Mouse (Mus musculus) heart, embryonic 11.5 days (tissue): ENCODE data around the gene Gfpt1. TPM values are rescaled to one million over a fixed set of nuclear protein-coding genes. Genes with fewer than 3 reads are reported as not detected.
A peak's percentile ranks its signal among the peaks of the same experiment; 100 is the strongest.
"Not testable (repeated sequence)": the region's sequence is repeated elsewhere in the genome, so short reads cannot be mapped to it uniquely, and the experiment has no call there.

Experiments
- ATAC-seq: fragments of 200-750 bp; cut with Nextera tagmentation; replicated peaks from 2 replicates; pipeline ENCODE4 v1.8.0; 2017; ENCODE audit warnings: moderate library complexity; ENCODE audit not compliant: insufficient number of reproducible peaks, low FRiP score, low TSS enrichment
- H3K27ac ChIP-seq: fragments of 300-500 bp; sonication (generic); 2 replicates; pipeline ENCODE4 v1.5.1; 2014; ENCODE audit warnings: mild to moderate bottlenecking, low read depth, low read length
- H3K27me3 ChIP-seq: fragments of 300-500 bp; sonication (generic); 2 replicates; pipeline ENCODE4 v1.6.1; 2014; ENCODE audit warnings: mild to moderate bottlenecking, low read length, mixed read lengths; ENCODE audit not compliant: control insufficient read depth, insufficient read depth
- H3K36me3 ChIP-seq: fragments of 300-500 bp; sonication (generic); 2 replicates; pipeline ENCODE4 v1.6.1; 2014; ENCODE audit warnings: mild to moderate bottlenecking, low read length, moderate library complexity, mixed read lengths; ENCODE audit not compliant: control insufficient read depth, insufficient read depth
- H3K4me1 ChIP-seq: fragments of 300-500 bp; sonication (generic); 2 replicates; pipeline ENCODE4 v1.6.1; 2014; ENCODE audit warnings: low read length; ENCODE audit not compliant: control insufficient read depth, insufficient read depth
- H3K4me2 ChIP-seq: fragments of 300-500 bp; sonication (generic); 2 replicates; pipeline ENCODE4 v1.6.1; 2014; ENCODE audit warnings: mild to moderate bottlenecking, moderate library complexity
- H3K4me3 ChIP-seq: fragments of 300-500 bp; sonication (generic); 2 replicates; pipeline ENCODE4 v1.5.1; 2014; ENCODE audit warnings: low read depth, low read length
- H3K9ac ChIP-seq: fragments of 300-500 bp; sonication (generic); 2 replicates; pipeline ENCODE4 v1.6.1; 2014; ENCODE audit warnings: mild to moderate bottlenecking, low read depth, low read length, moderate library complexity
- H3K9me3 ChIP-seq: fragments of 300-500 bp; sonication (generic); replicated peaks from 2 replicates; pipeline ENCODE4 v1.6.1; 2016; ENCODE audit warnings: low read length; ENCODE audit not compliant: control insufficient read depth
- WGBS: fragments of 180-500 bp; shearing (Covaris S2); extraction: QIAGEN DNeasy Blood & Tissue Kit; methylation state at CpG from one replicate; pipeline ENCODE4 v1.1.7; 2014; ENCODE audit not compliant: insufficient replicate concordance; 5-methylcytosine and 5-hydroxymethylcytosine counted together
- polyA plus RNA-seq: library from polyadenylated mRNA; unstranded; fragments of >200 nt; fragmentation: Nextera tagmentation; extraction: Ambion mirVana; gene quantifications from 2 replicates; pipeline ENCODE4 v1.2.1, GENCODE M21; 2014

Gfpt1 gene
- polyA plus RNA-seq, 1 experiment from 2014 or later: 14.7 TPM

GRCm38 (mm10) chr6:87008887-87009286 is 33.8 kb upstream of the Gfpt1 start, which contains the start of gene Nfu1:
Nfu1 (plus strand) TSS chr6:87009236.
- peak within 1 kb of the TSS; percentile 89 for H3K27ac ChIP-seq
- no peak for ATAC-seq
- peak within 1 kb of the TSS; percentile 95 for H3K4me3 ChIP-seq
- no peaks in the 10 kb centered on the region for H3K27me3 ChIP-seq
- H3K4me1 ChIP-seq: 0 out of 2 replicates have a peak, but pooled peaks cover 6% of the 10 kb centered on the region
- peak within 1 kb of the TSS; percentile 95 for H3K9ac ChIP-seq
- H3K4me2 ChIP-seq: peak within 1 kb of the TSS; percentile 70
- no peaks in the 10 kb centered on the region for H3K36me3 ChIP-seq
- no peaks in the 10 kb centered on the region for H3K9me3 ChIP-seq
- 74% methylated on average over 6 of the region's 6 CpGs for WGBS

GRCm38 (mm10) chr6:87009692-87010328 is 32.8 kb upstream of the Gfpt1 start:
- Histone ChIP-seq H3K4me3 (peak overlapping the region; percentile 95), H3K9me3 (no peaks in the 10 kb centered on the region), H3K9ac (peak overlapping the region; percentile 95), H3K27ac (peak overlapping the region; percentile 89), H3K4me2 (peak overlapping the region; percentile 70), H3K27me3 (no peaks in the 10 kb centered on the region), H3K4me1 (0 out of 2 replicates have a peak, but pooled peaks cover 6% of the 10 kb centered on the region), H3K36me3 (no peaks in the 10 kb centered on the region)
- WGBS: under 1% methylated on average over 36 of the region's 36 CpGs
- peak; percentile 92 for ATAC-seq

- no peaks in the 10 kb centered on the region for H3K27me3 ChIP-seq
- WGBS: 62% methylated on average over 4 of the region's 4 CpGs
- peaks cover 16% of the 10 kb centered on the region; the same call in 1 of the 2 replicates for H3K36me3 ChIP-seq
- no peak overlapping the region for H3K9ac ChIP-seq
- no peak overlapping the region for H3K4me3 ChIP-seq
- no peaks in the 10 kb centered on the region for H3K4me1 ChIP-seq
- ATAC-seq: no peak
- H3K9me3 ChIP-seq: 0 out of 2 replicates have a peak, but pooled peaks cover 3% of the 10 kb centered on the region
- H3K4me2 ChIP-seq: no peak overlapping the region
- H3K27ac ChIP-seq: no peak overlapping the region
Measured at GRCm38 (mm10) chr6:87016916-87017315, 25.7 kb upstream of the Gfpt1 start.

- Histone ChIP-seq H3K9ac (no peak overlapping the region), H3K4me3 (no peak overlapping the region), H3K9me3 (0 out of 2 replicates have a peak, but pooled peaks cover 3% of the 10 kb centered on the region), H3K4me1 (no peaks in the 10 kb centered on the region), H3K36me3 (peaks cover 22% of the 10 kb centered on the region), H3K27ac (no peak overlapping the region), H3K4me2 (no peak overlapping the region), H3K27me3 (no peaks in the 10 kb centered on the region)
- 85% methylated on average over 8 of the region's 8 CpGs for WGBS
- no peak for ATAC-seq
Measured at GRCm38 (mm10) chr6:87018874-87019273, 23.8 kb upstream of the Gfpt1 start.

GRCm38 (mm10) chr6:87021791-87022190 is 20.9 kb upstream of the Gfpt1 start:
- H3K36me3 ChIP-seq: peaks cover 32% of the 10 kb centered on the region

GRCm38 (mm10) chr6:87026980-87027379 is 15.7 kb upstream of the Gfpt1 start:
- no peaks in the 10 kb centered on the region for H3K27me3 ChIP-seq
- H3K9ac ChIP-seq: no peak overlapping the region
- H3K9me3 ChIP-seq: no peaks in the 10 kb centered on the region
- H3K4me2 ChIP-seq: no peak overlapping the region
- peaks cover 10% of the 10 kb centered on the region for H3K4me1 ChIP-seq
- H3K27ac ChIP-seq: no peak overlapping the region
- ATAC-seq: no peak
- H3K36me3 ChIP-seq: peaks cover 17% of the 10 kb centered on the region
- no peak overlapping the region for H3K4me3 ChIP-seq
- 83% methylated on average over 7 of the region's 7 CpGs for WGBS

More at GRCm38 (mm10) chr6:87021791-87022190, 20.9 kb upstream of the Gfpt1 start:
- Histone ChIP-seq H3K4me1 (peaks cover 7% of the 10 kb centered on the region), H3K9me3 (0 out of 2 replicates have a peak, but pooled peaks cover 3% of the 10 kb centered on the region), H3K27ac (no peak overlapping the region), H3K9ac (no peak overlapping the region), H3K4me3 (no peak overlapping the region), H3K27me3 (no peaks in the 10 kb centered on the region), H3K4me2 (no peak overlapping the region)
- ATAC-seq: no peak
- 95% methylated on average over 12 of the region's 12 CpGs for WGBS

GRCm38 (mm10) chr6:87028881-87029280 is 13.8 kb upstream of the Gfpt1 start:
- H3K4me1 ChIP-seq: peaks cover 10% of the 10 kb centered on the region
- peaks cover 10% of the 10 kb centered on the region for H3K36me3 ChIP-seq
- no peak overlapping the region for H3K9ac ChIP-seq
- no peak overlapping the region for H3K27ac ChIP-seq
- H3K27me3 ChIP-seq: no peaks in the 10 kb centered on the region
- no peak for ATAC-seq
- no peaks in the 10 kb centered on the region for H3K9me3 ChIP-seq
- no peak overlapping the region for H3K4me3 ChIP-seq
- H3K4me2 ChIP-seq: no peak overlapping the region

- WGBS: 87% methylated on average over 7 of the region's 7 CpGs
- not testable (repeated sequence) for H3K4me3 ChIP-seq, H3K4me2 ChIP-seq, H3K4me1 ChIP-seq, H3K36me3 ChIP-seq, H3K27ac ChIP-seq, H3K27me3 ChIP-seq, ATAC-seq, H3K9ac ChIP-seq, H3K9me3 ChIP-seq
Measured at GRCm38 (mm10) chr6:87031310-87031709, 11.3 kb upstream of the Gfpt1 start.

GRCm38 (mm10) chr6:87032401-87032800 is 10.2 kb upstream of the Gfpt1 start:
- Histone ChIP-seq H3K4me2 (no peak overlapping the region), H3K9me3 (peaks cover 3% of the 10 kb centered on the region; the same call in 1 of the 2 replicates), H3K27me3 (no peaks in the 10 kb centered on the region), H3K36me3 (no peaks in the 10 kb centered on the region), H3K9ac (no peak overlapping the region), H3K4me1 (0 out of 2 replicates have a peak, but pooled peaks cover 3% of the 10 kb centered on the region), H3K4me3 (no peak overlapping the region), H3K27ac (no peak overlapping the region)
- ATAC-seq: no peak
- 57% methylated on average over 3 of the region's 3 CpGs for WGBS
